15 mouse cellular contexts compared by ENCODE assay signal in genomic region chr5:128656496-128657135, GRCm38 (mm10). TPM values are rescaled to one million over a fixed set of nuclear protein-coding genes. Genes with fewer than 3 reads are reported as not detected.
DNase-seq lines count a peak whose midpoint lies in the region; ATAC-seq lines count a peak whose summit lies in the region.
"Had no signal": no experiment of that assay in that cellular context is flagged by ENCODE, and none has a peak within 500 bp of the region (broad histone marks: within the 10 kb centered on the region; RNA-seq: fewer than 3 reads in every experiment).

No protein-coding gene starts in this region.

- 0 out of 2 replicates have a peak overlapping the region, but pooled peaks have one; percentile 0 for H3K4me3 ChIP-seq in embryonic facial prominence, embryonic 10.5 days
- H3K4me3 ChIP-seq in embryonic facial prominence, embryonic 12.5 days, result no peak overlapping the region
- no peak overlapping the region; the same call in 1 of the 2 replicates for H3K4me3 ChIP-seq in hindbrain, embryonic 10.5 days
- no peak overlapping the region for H3K4me3 ChIP-seq in midbrain, embryonic 11.5 days (ENCODE audit: low read depth, low read length)
- no peak overlapping the region for H3K4me3 ChIP-seq in intestine, embryonic 15.5 days (replicated peaks)
- no peak overlapping the region for H3K4me3 ChIP-seq in kidney, embryonic 14.5 days (ENCODE audit: low read length)

- DNase-seq in embryonic facial prominence, embryonic 10.5 days (ENCODE audit: low spot score), result peak; percentile 23
- DNase-seq in hindbrain, embryonic 10.5 days (ENCODE audit: low spot score), result no peak
- peak; percentile 88 for DNase-seq in midbrain, embryonic 11.5 days (ENCODE audit: low spot score, missing footprints)
- DNase-seq in gastrocnemius, postnatal 14 days, result no peak
- DNase-seq in spleen, adult 18-20 months, result no peak
- DNase-seq: cerebellum, adult 11-12 months; kidney, adult 11 months; lung, embryonic 14.5 days; thymus, adult 18-20 months had no signal

- H3K9ac ChIP-seq in embryonic facial prominence, embryonic 12.5 days, result no peak overlapping the region; the same call in 1 of the 2 replicates
- no peak overlapping the region for H3K9ac ChIP-seq in midbrain, embryonic 11.5 days (ENCODE audit: low read length)
- H3K9ac ChIP-seq in intestine, embryonic 15.5 days, result no peak overlapping the region
- no peak overlapping the region for H3K9ac ChIP-seq in kidney, embryonic 14.5 days (ENCODE audit: low read depth, low read length)
- H3K9ac ChIP-seq: lung, embryonic 14.5 days had no signal

- no peaks in the 10 kb centered on the region; the same call in 1 of the 2 replicates for H3K27me3 ChIP-seq in embryonic facial prominence, embryonic 10.5 days (replicated peaks; ENCODE audit: low read depth, poor library complexity, severe bottlenecking)
- no peaks in the 10 kb centered on the region for H3K27me3 ChIP-seq in embryonic facial prominence, embryonic 12.5 days
- no peaks in the 10 kb centered on the region for H3K27me3 ChIP-seq in hindbrain, embryonic 10.5 days (ENCODE audit: insufficient read depth, poor library complexity, severe bottlenecking)
- no peaks in the 10 kb centered on the region for H3K27me3 ChIP-seq in midbrain, embryonic 11.5 days (ENCODE audit: control insufficient read depth, insufficient read depth, low read length)
- no peaks in the 10 kb centered on the region for H3K27me3 ChIP-seq in intestine, embryonic 15.5 days (replicated peaks)
- H3K27me3 ChIP-seq in kidney, embryonic 14.5 days (ENCODE audit: control insufficient read depth, insufficient read depth, low read length), result no peaks in the 10 kb centered on the region

- intact Hi-C loops in gastrocnemius, postnatal 14 days (cut with DNase I; ENCODE audit: low total_unique reads), result no loop called here

- ATAC-seq in embryonic facial prominence, embryonic 12.5 days (ENCODE audit: insufficient number of reproducible peaks, insufficient read depth, low FRiP score, low TSS enrichment), result no peak
- ATAC-seq in midbrain, embryonic 11.5 days (ENCODE audit: low FRiP score), result 0 out of 2 replicates have a peak, but pooled peaks have one; percentile 33
- no peak for ATAC-seq in intestine, embryonic 15.5 days
- ATAC-seq in kidney, embryonic 14.5 days (ENCODE audit: low FRiP score, low TSS enrichment), result no peak

- WGBS in embryonic facial prominence, embryonic 10.5 days, result 57% methylated on average over 22 of the region's 22 CpGs
- 44% methylated on average over 22 of the region's 22 CpGs for WGBS in embryonic facial prominence, embryonic 12.5 days
- 52% methylated on average over 22 of the region's 22 CpGs for WGBS in hindbrain, embryonic 10.5 days
- 51% methylated on average over 22 of the region's 22 CpGs for WGBS in midbrain, embryonic 11.5 days
- WGBS in intestine, embryonic 15.5 days, result 61% methylated on average over 22 of the region's 22 CpGs
- 57% methylated on average over 22 of the region's 22 CpGs for whole genome bisulfite sequencing in kidney, embryonic 14.5 days

- H3K4me1 ChIP-seq in embryonic facial prominence, embryonic 10.5 days, result peaks cover 16% of the 10 kb centered on the region
- H3K4me1 ChIP-seq in embryonic facial prominence, embryonic 12.5 days, result peaks cover 6% of the 10 kb centered on the region; the same call in 1 of the 2 replicates
- H3K4me1 ChIP-seq in hindbrain, embryonic 10.5 days (replicated peaks), result peaks cover 24% of the 10 kb centered on the region
- peaks cover 10% of the 10 kb centered on the region for H3K4me1 ChIP-seq in midbrain, embryonic 11.5 days (ENCODE audit: control insufficient read depth, insufficient read depth, low read length)
- H3K4me1 ChIP-seq in intestine, embryonic 15.5 days (replicated peaks), result no peaks in the 10 kb centered on the region
- H3K4me1 ChIP-seq in kidney, embryonic 14.5 days (ENCODE audit: control insufficient read depth, insufficient read depth, low read length), result no peaks in the 10 kb centered on the region

- no peaks in the 10 kb centered on the region for H3K9me3 ChIP-seq in embryonic facial prominence, embryonic 10.5 days
- H3K9me3 ChIP-seq in embryonic facial prominence, embryonic 12.5 days, result no peaks in the 10 kb centered on the region
- H3K9me3 ChIP-seq in hindbrain, embryonic 10.5 days, result no peaks in the 10 kb centered on the region; the same call in 1 of the 2 replicates
- no peaks in the 10 kb centered on the region; the same call in 1 of the 2 replicates for H3K9me3 ChIP-seq in midbrain, embryonic 11.5 days (ENCODE audit: control insufficient read depth, low read length)
- H3K9me3 ChIP-seq in intestine, embryonic 15.5 days, result no peaks in the 10 kb centered on the region
- H3K9me3 ChIP-seq in kidney, embryonic 14.5 days (ENCODE audit: control insufficient read depth, low read length), result no peaks in the 10 kb centered on the region

- peak overlapping the region; percentile 29 for H3K4me2 ChIP-seq in embryonic facial prominence, embryonic 12.5 days (replicated peaks)
- H3K4me2 ChIP-seq in midbrain, embryonic 11.5 days, result no peak overlapping the region
- H3K4me2 ChIP-seq in intestine, embryonic 15.5 days (replicated peaks), result no peak overlapping the region
- H3K4me2 ChIP-seq in kidney, embryonic 14.5 days (replicated peaks; ENCODE audit: low read depth, low read length), result no peak overlapping the region
- H3K4me2 ChIP-seq: lung, embryonic 14.5 days had no signal

- no peaks in the 10 kb centered on the region for H3K36me3 ChIP-seq in embryonic facial prominence, embryonic 10.5 days (replicated peaks)
- H3K36me3 ChIP-seq in embryonic facial prominence, embryonic 12.5 days, result no peaks in the 10 kb centered on the region
- H3K36me3 ChIP-seq in hindbrain, embryonic 10.5 days, result no peaks in the 10 kb centered on the region
- no peaks in the 10 kb centered on the region for H3K36me3 ChIP-seq in midbrain, embryonic 11.5 days (ENCODE audit: control insufficient read depth, insufficient read depth, low read length)
- no peaks in the 10 kb centered on the region for H3K36me3 ChIP-seq in intestine, embryonic 15.5 days
- no peaks in the 10 kb centered on the region for H3K36me3 ChIP-seq in kidney, embryonic 14.5 days (ENCODE audit: control insufficient read depth, insufficient read depth, low read length)

- H3K27ac ChIP-seq in embryonic facial prominence, embryonic 10.5 days (replicated peaks), result peak overlapping the region; percentile 45; the same call in 1 of the 2 replicates
- H3K27ac ChIP-seq in embryonic facial prominence, embryonic 12.5 days, result no peak overlapping the region
- H3K27ac ChIP-seq in hindbrain, embryonic 10.5 days, result peak overlapping the region; percentile 66
- 0 out of 2 replicates have a peak overlapping the region, but pooled peaks have one; percentile 16 for H3K27ac ChIP-seq in midbrain, embryonic 11.5 days (ENCODE audit: low read depth, low read length)
- no peak overlapping the region for H3K27ac ChIP-seq in intestine, embryonic 15.5 days
- no peak overlapping the region for H3K27ac ChIP-seq in kidney, embryonic 14.5 days (ENCODE audit: low read depth, low read length)

RNA-seq across cellular contexts. Expression of gene Piwil1, which starts 45.7 kb away (rescaled TPM):
- 0.06 TPM in 1 of 2 replicates, not detected in the other for polyA plus RNA-seq in embryonic facial prominence, embryonic 10.5 days (2016; fragmentation: Nextera tagmentation; extraction: Ambion mirVana)
- polyA plus RNA-seq in embryonic facial prominence, embryonic 12.5 days (2016; fragmentation: Nextera tagmentation; extraction: Ambion mirVana), result 0.15 TPM in 1 of 2 replicates, not detected in the other
- 0.14 TPM in 1 of 2 replicates, not detected in the other for polyA plus RNA-seq in hindbrain, embryonic 10.5 days (2016; fragmentation: Nextera tagmentation; extraction: Ambion mirVana)
- polyA plus RNA-seq in midbrain, embryonic 11.5 days (2014; fragmentation: Nextera tagmentation; extraction: Ambion mirVana), result 0.14 TPM in 1 of 2 replicates, not detected in the other
- polyA plus RNA-seq in intestine, embryonic 15.5 days (2015; fragmentation: Nextera tagmentation; extraction: Ambion mirVana), result not detected in 2 replicates
- under 1 TPM; 0.13 to 0.21 TPM for total RNA-seq in gastrocnemius, postnatal 14 days (2021)
- polyA plus RNA-seq in kidney, embryonic 14.5 days (2014; fragmentation: Nextera tagmentation; extraction: Ambion mirVana), result not detected in 2 replicates
- total RNA-seq: adrenal gland, postnatal 4 days; heart, adult 8-10 months had no signal
- polyA plus RNA-seq: lung, embryonic 14.5 days; spleen, adult 2 months had no signal

RNA-seq across cellular contexts. Expression of gene Fzd10, which starts 56.0 kb away (rescaled TPM):
- polyA plus RNA-seq in embryonic facial prominence, embryonic 10.5 days (2016; fragmentation: Nextera tagmentation; extraction: Ambion mirVana), result 3.1 and 4.3 TPM in 2 replicates
- 8.1 and 8.2 TPM in 2 replicates for polyA plus RNA-seq in embryonic facial prominence, embryonic 12.5 days (2016; fragmentation: Nextera tagmentation; extraction: Ambion mirVana)
- 16.0 and 22.3 TPM in 2 replicates for polyA plus RNA-seq in hindbrain, embryonic 10.5 days (2016; fragmentation: Nextera tagmentation; extraction: Ambion mirVana)
- 22.4 and 25.6 TPM in 2 replicates for polyA plus RNA-seq in midbrain, embryonic 11.5 days (2014; fragmentation: Nextera tagmentation; extraction: Ambion mirVana)
- 0.90 and 1.0 TPM in 2 replicates for polyA plus RNA-seq in intestine, embryonic 15.5 days (2015; fragmentation: Nextera tagmentation; extraction: Ambion mirVana)
- total RNA-seq in gastrocnemius, postnatal 14 days (2021), result 1 to 10 TPM; 3.7 to 8.9 TPM
- polyA plus RNA-seq in kidney, embryonic 14.5 days (2014; fragmentation: Nextera tagmentation; extraction: Ambion mirVana), result 3.4 and 3.9 TPM in 2 replicates

Comparison
In these comparisons a context has a peak if more than half of its experiments do, and no peak if none do; other contexts are left out.
1. H3K27ac ChIP-seq: peak in embryonic facial prominence, embryonic 10.5 days (single experiment), hindbrain, embryonic 10.5 days (single experiment) and midbrain, embryonic 11.5 days (single experiment); none in embryonic facial prominence, embryonic 12.5 days (single experiment), intestine, embryonic 15.5 days (single experiment) and kidney, embryonic 14.5 days (single experiment).
2. DNase-seq: peak in embryonic facial prominence, embryonic 10.5 days (single experiment) and midbrain, embryonic 11.5 days (single experiment); none in hindbrain, embryonic 10.5 days (single experiment), gastrocnemius, postnatal 14 days (single experiment) and spleen, adult 18-20 months (0 of 2).